Mouse (Mus musculus) brown adipose tissue, adult 24 weeks (tissue): ENCODE measurements around the gene Tapt1. TPM values are rescaled to one million over a fixed set of nuclear protein-coding genes. Genes with fewer than 3 reads are reported as not detected.

Experiments used
- H3K27ac ChIP-seq: fragments of 200-500 bp; replicated peaks from 2 replicates; pipeline ENCODE4 v1.5.1; 2012; ENCODE audit warnings: low read depth, mild to moderate bottlenecking, low read length
- H3K4me1 ChIP-seq: fragments of 200-500 bp; 2 replicates; pipeline ENCODE4 v1.6.1; 2012; ENCODE audit warnings: low read length, mixed read lengths; ENCODE audit not compliant: control insufficient read depth, insufficient read depth, insufficient read length
- H3K4me3 ChIP-seq: fragments of 200-500 bp; 2 replicates; pipeline ENCODE4 v1.5.1; 2012; ENCODE audit warnings: low read depth, mild to moderate bottlenecking, low read length, moderate library complexity; ENCODE audit not compliant: insufficient read depth
- polyA plus RNA-seq: library from polyadenylated mRNA; stranded (reverse); fragments of >200 nt; gene quantifications from 2 replicates; pipeline ENCODE4 v1.2.4, GENCODE M21; 2012; ENCODE audit not compliant: missing spikeins, insufficient read depth, insufficient read length

The Tapt1 gene
- polyA plus RNA-seq, 1 experiment, result 25.2 TPM

DNA sequence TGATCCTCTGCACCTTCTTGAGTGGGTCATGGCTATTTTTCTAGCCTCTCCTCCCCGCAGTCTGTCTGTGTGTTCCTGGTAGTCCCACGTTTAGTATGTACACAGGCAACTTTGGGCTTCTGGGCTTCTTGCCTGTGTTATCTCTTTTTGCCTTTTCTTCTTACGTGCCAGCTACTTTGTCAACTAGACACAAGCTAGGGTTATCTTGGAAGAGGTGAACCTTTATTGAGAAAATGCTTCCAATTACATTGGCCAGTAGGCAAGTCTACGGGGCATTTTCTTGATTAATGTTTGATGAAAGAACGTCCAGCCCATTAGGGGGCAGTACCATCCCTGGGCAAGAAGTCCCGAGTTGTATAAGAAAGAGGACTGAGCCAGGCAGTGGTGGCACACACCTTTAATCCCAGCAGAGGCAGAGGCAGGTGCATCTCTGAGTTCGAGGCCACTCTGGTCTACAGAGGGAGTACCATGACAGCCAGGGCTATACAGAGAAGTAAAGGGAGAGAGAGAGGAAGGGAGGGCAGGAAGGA is 18.5 kb upstream of the Tapt1 start:
- H3K27ac ChIP-seq, result no peak overlapping the region
- no peak overlapping the region for H3K4me3 ChIP-seq
- peaks cover 4% of the 10 kb centered on the region; the same call in 1 of the 2 replicates for H3K4me1 ChIP-seq

DNA sequence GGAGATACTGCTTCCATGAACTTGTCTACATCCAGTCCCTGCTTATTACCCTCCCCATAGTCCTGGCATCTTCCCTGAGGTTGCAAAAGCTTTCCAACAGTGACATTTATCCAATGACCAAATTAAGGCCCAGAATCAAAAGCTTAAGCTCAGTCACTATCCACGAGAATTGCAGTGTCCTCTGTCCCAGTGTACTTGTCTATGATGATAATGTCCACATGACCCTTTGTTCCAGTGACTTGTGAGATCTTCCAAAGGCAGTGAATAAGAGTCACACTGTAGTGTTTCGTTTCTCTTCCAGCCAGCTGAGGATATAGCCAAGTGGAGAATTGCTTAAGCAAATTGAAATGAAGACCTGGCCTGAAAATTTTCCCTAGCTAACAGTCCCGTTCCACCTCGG is 16.4 kb upstream of the Tapt1 start:
- H3K4me1 ChIP-seq, result peaks cover 6% of the 10 kb centered on the region; the same call in 1 of the 2 replicates
- H3K27ac ChIP-seq, result no peak overlapping the region; the same call in 1 of the 2 replicates
- no peak overlapping the region for H3K4me3 ChIP-seq

GRCm38 (mm10) chr5:44241726-44242125 is 15.3 kb upstream of the Tapt1 start:
- Histone ChIP-seq H3K4me3 (no peak overlapping the region), H3K4me1 (peaks cover 6% of the 10 kb centered on the region; the same call in 1 of the 2 replicates), H3K27ac (no peak overlapping the region)

GRCm38 (mm10) chr5:44239187-44240136 is 13.0 kb upstream of the Tapt1 start:
- Histone ChIP-seq H3K4me3 (no peak overlapping the region), H3K27ac (peak overlapping the region; percentile 68), H3K4me1 (peaks cover 6% of the 10 kb centered on the region; the same call in 1 of the 2 replicates)

- no peak overlapping the region for H3K27ac ChIP-seq
- peaks cover 6% of the 10 kb centered on the region for H3K4me1 ChIP-seq
Observed at GRCm38 (mm10) chr5:44238201-44238600, 11.8 kb upstream of the Tapt1 start.

GRCm38 (mm10) chr5:44234606-44235005 is 8.2 kb upstream of the Tapt1 start:
- Histone ChIP-seq H3K4me1 (peaks cover 6% of the 10 kb centered on the region), H3K27ac (no peak overlapping the region), H3K4me3 (peak overlapping the region; percentile 14; the same call in 1 of the 2 replicates)

More at GRCm38 (mm10) chr5:44238201-44238600, 11.8 kb upstream of the Tapt1 start:
- H3K4me3 ChIP-seq, result no peak overlapping the region

GRCm38 (mm10) chr5:44233933-44234332 is 7.5 kb upstream of the Tapt1 start:
- Histone ChIP-seq H3K27ac (no peak overlapping the region), H3K4me1 (peaks cover 4% of the 10 kb centered on the region)

DNA sequence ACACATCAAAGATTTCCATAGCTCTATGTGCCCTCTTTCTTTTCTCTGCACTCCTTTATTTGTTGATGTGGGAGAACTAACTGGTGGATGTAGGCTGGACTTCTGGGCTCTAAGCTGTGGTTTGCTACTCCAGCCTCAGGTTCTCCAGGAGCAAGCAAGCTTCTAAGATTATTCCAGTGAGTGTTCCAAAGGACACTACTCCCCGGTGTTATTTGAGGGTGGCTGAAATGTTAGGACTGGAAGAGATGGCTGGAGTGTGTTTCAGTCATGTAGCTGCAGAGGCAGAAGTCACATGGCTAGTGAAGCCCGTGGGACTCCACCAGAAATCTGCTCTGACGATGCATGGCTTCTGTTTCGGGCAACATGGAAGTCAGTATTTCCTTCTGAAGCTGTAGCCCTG is 2.3 kb upstream of the Tapt1 start:
- no peak overlapping the region for H3K4me3 ChIP-seq
- no peak overlapping the region for H3K27ac ChIP-seq
- H3K4me1 ChIP-seq, result peaks cover 11% of the 10 kb centered on the region

More at GRCm38 (mm10) chr5:44233933-44234332, 7.5 kb upstream of the Tapt1 start:
- no peak overlapping the region for H3K4me3 ChIP-seq

- H3K4me1 ChIP-seq, result peaks cover 10% of the 10 kb centered on the region; the same call in 1 of the 2 replicates
- no peak overlapping the region for H3K4me3 ChIP-seq
- no peak overlapping the region for H3K27ac ChIP-seq
Observed at GRCm38 (mm10) chr5:44228323-44228722, 1.9 kb upstream of the Tapt1 start.

- Histone ChIP-seq H3K4me3 (peak overlapping the region; percentile 99), H3K27ac (peak overlapping the region; percentile 88), H3K4me1 (peaks cover 12% of the 10 kb centered on the region; the same call in 1 of the 2 replicates)
Observed at GRCm38 (mm10) chr5:44227462-44227840, 1.0 kb upstream of the Tapt1 start.

GRCm38 (mm10) chr5:44225911-44226520 is 410 bp downstream of the Tapt1 start:
- Histone ChIP-seq H3K27ac (peak overlapping the region; percentile 74), H3K4me1 (peaks cover 12% of the 10 kb centered on the region; the same call in 1 of the 2 replicates), H3K4me3 (peak overlapping the region; percentile 76)

- Histone ChIP-seq H3K27ac (no peak overlapping the region), H3K4me3 (peak overlapping the region; percentile 3; the same call in 1 of the 2 replicates), H3K4me1 (peaks cover 12% of the 10 kb centered on the region; the same call in 1 of the 2 replicates)
Observed at GRCm38 (mm10) chr5:44224916-44225600, 1.4 kb downstream of the Tapt1 start.

DNA sequence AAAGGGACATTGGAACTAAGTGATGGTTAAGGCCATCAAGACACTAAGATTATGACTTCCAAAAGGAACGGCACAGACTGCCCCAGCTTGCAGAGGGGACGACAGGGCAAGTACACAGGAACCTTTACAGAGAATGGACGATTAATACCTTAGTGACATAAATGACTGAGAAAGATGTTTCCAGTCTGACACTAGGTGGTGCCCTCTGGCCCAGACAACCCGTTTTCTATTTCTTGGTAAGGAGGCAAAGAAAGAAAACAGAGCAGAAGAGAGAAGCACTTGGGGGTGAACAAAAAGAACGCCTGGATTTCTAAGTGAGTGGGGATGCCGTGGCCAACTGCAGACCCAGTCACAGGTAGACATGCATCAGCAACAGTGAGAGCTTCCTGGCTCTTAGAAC is 2.2 kb downstream of the Tapt1 start:
- H3K4me3 ChIP-seq, result no peak overlapping the region
- H3K27ac ChIP-seq, result no peak overlapping the region
- peaks cover 12% of the 10 kb centered on the region; the same call in 1 of the 2 replicates for H3K4me1 ChIP-seq

GRCm38 (mm10) chr5:44223341-44223881 is 3.0 kb downstream of the Tapt1 start:
- peaks cover 12% of the 10 kb centered on the region; the same call in 1 of the 2 replicates for H3K4me1 ChIP-seq
- H3K27ac ChIP-seq, result no peak overlapping the region
- H3K4me3 ChIP-seq, result peak overlapping the region; percentile 38
